In the genomic region with DNA sequence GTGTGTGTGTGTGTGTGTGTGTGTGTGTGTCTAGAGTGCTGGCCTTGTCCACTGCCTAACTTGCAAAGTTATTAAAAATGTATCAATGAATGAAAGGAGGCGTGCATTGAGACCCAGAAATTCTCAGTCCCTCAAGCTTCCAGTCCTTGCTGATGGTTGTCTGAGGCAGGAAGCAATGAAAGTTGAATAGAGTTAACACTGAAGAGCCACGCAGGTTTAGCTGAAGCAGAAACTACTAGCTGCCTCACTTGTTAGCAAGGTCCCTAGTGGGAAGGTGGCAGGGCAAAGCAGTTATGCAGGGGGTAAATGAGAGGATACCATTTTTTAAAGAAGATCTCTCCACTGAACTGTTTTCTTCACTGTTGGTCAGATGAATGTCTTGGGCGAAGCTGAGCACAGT, we compare ENCODE assay signal across 8 mouse cellular contexts.
DNase-seq lines count a peak whose midpoint lies in the region; ATAC-seq and TF ChIP-seq lines count a peak whose summit lies in the region.

No protein-coding gene starts in this region.

- no peak overlapping the region for H3K9ac ChIP-seq in midbrain, embryonic 14.5 days (replicated peaks; ENCODE audit: low read length)
- no peak overlapping the region for H3K9ac ChIP-seq in midbrain, embryonic 11.5 days (ENCODE audit: low read length)

- peaks cover 26% of the 10 kb centered on the region for H3K4me1 ChIP-seq in midbrain, embryonic 14.5 days (ENCODE audit: control insufficient read depth, insufficient read depth, low read length)
- H3K4me1 ChIP-seq in midbrain, embryonic 11.5 days (ENCODE audit: control insufficient read depth, insufficient read depth, low read length), result peaks cover 11% of the 10 kb centered on the region

- H3K27me3 ChIP-seq in midbrain, embryonic 14.5 days (ENCODE audit: control insufficient read depth, insufficient read depth, low read length), result 0 out of 2 replicates have a peak, but pooled peaks cover 9% of the 10 kb centered on the region
- H3K27me3 ChIP-seq in midbrain, embryonic 11.5 days (ENCODE audit: control insufficient read depth, insufficient read depth, low read length), result no peaks in the 10 kb centered on the region
- no peaks in the 10 kb centered on the region for H3K27me3 ChIP-seq in myocyte (ENCODE audit: control insufficient read depth, insufficient read depth, insufficient read length)

- no peak overlapping the region for H3K27ac ChIP-seq in midbrain, embryonic 14.5 days (replicated peaks; ENCODE audit: low read depth, low read length)
- H3K27ac ChIP-seq in midbrain, embryonic 11.5 days (ENCODE audit: low read depth, low read length), result no peak overlapping the region

- no peaks in the 10 kb centered on the region for H3K9me3 ChIP-seq in midbrain, embryonic 14.5 days (ENCODE audit: control insufficient read depth, low read length)
- no peaks in the 10 kb centered on the region for H3K9me3 ChIP-seq in midbrain, embryonic 11.5 days (ENCODE audit: control insufficient read depth, low read length)

- no peak for ATAC-seq in midbrain, embryonic 14.5 days (ENCODE audit: low FRiP score, low TSS enrichment)
- ATAC-seq in midbrain, embryonic 11.5 days (ENCODE audit: low FRiP score), result no peak
- ATAC-seq in monocyte, adult 5-6 weeks (replicated peaks; ENCODE audit: insufficient number of reproducible peaks, low FRiP score, low TSS enrichment, poor library complexity, severe bottlenecking), result no peak

- peaks cover 17% of the 10 kb centered on the region for H3K79me2 ChIP-seq in myocyte (ENCODE audit: control insufficient read depth, insufficient read depth)

- TF ChIP-seq POLR2A in myocyte (IDR thresholded peaks at IDR 0.05; ENCODE audit: insufficient read length, low read depth), result no peak

- H3K4me3 ChIP-seq in midbrain, embryonic 14.5 days (replicated peaks; ENCODE audit: low read depth, low read length), result no peak overlapping the region
- no peak overlapping the region for H3K4me3 ChIP-seq in midbrain, embryonic 11.5 days (ENCODE audit: low read depth, low read length)
- peak overlapping the region; percentile 75 for H3K4me3 ChIP-seq in myocyte

- 84% methylated on average over 3 of the region's 3 CpGs for WGBS in midbrain, embryonic 14.5 days
- WGBS in midbrain, embryonic 11.5 days, result 76% methylated on average over 3 of the region's 3 CpGs

- no peak overlapping the region for H3ac ChIP-seq in myocyte (ENCODE audit: control insufficient read depth, insufficient read length)

- peak; percentile 85 for DNase-seq in heart, adult 11 months
- DNase-seq in heart, postnatal 36 days, result no peak
- DNase-seq in midbrain, embryonic 14.5 days, result no peak
- DNase-seq in midbrain, embryonic 11.5 days (ENCODE audit: low spot score, missing footprints), result no peak
- DNase-seq in heart, postnatal 10 days, result peak; percentile 33 to 41
- no peak for DNase-seq in layer of hippocampus, adult 8-10 months (ENCODE audit: low spot score in 2 of 2)

- intact Hi-C loops in heart, postnatal 36 days (cut with DNase I), result loop anchor here (5.0 kb wide), 1 partner anchor 85 kb away; no protein-coding TSS in a partner anchor
- intact Hi-C loops in heart, postnatal 10 days (cut with DNase I), result loop anchor here (2.0 kb wide), 1 partner anchor 16 kb away; no protein-coding TSS in a partner anchor

- H3K36me3 ChIP-seq in midbrain, embryonic 14.5 days (ENCODE audit: control insufficient read depth, insufficient read depth, low read length), result no peaks in the 10 kb centered on the region
- H3K36me3 ChIP-seq in midbrain, embryonic 11.5 days (ENCODE audit: control insufficient read depth, insufficient read depth, low read length), result no peaks in the 10 kb centered on the region
- H3K36me3 ChIP-seq in myocyte (ENCODE audit: control insufficient read depth, insufficient read depth), result no peaks in the 10 kb centered on the region

- 0 out of 2 replicates have a peak overlapping the region, but pooled peaks have one; percentile 12 for H3K4me2 ChIP-seq in midbrain, embryonic 14.5 days (ENCODE audit: low read length)
- H3K4me2 ChIP-seq in midbrain, embryonic 11.5 days, result no peak overlapping the region
- peak overlapping the region; percentile 78 for H3K4me2 ChIP-seq in myocyte (ENCODE audit: low read depth)

TF ChIP-seq in myocyte, 11 proteins besides CTCF, POLR2A, EP300 and RAD21:
- TF ChIP-seq MAX (IDR thresholded peaks at IDR 0.05; ENCODE audit: low read depth) (no peak), SRF (IDR thresholded peaks at IDR 0.05; ENCODE audit: control insufficient read depth, insufficient read length, low read depth) (no peak), USF1 (IDR thresholded peaks at IDR 0.05; ENCODE audit: low read depth) (no peak), TCF12 (IDR thresholded peaks at IDR 0.05; ENCODE audit: insufficient read depth, poor library complexity, severe bottlenecking) (no peak), POLR2AphosphoS2 (IDR thresholded peaks at IDR 0.05; ENCODE audit: insufficient read length, low read depth) (no peak)
TF ChIP-seq in myocyte: peak in this region for 0.

Comparison
In these comparisons a context has a peak if more than half of its experiments do, and no peak if none do; other contexts are left out.
1. DNase-seq: peak in heart, adult 11 months (single experiment) and heart, postnatal 10 days (2 of 2); none in heart, postnatal 36 days (0 of 2), midbrain, embryonic 14.5 days (single experiment), midbrain, embryonic 11.5 days (single experiment) and layer of hippocampus, adult 8-10 months (0 of 2).